Mouse (Mus musculus): ENCODE measurements around the gene Exo1. TPM values are rescaled to one million over a fixed set of nuclear protein-coding genes. Genes with fewer than 3 reads are reported as not detected.

Gene Exo1
- polyA plus RNA-seq, 1 experiment from 2014 or later, result 60.3 TPM

- Histone ChIP-seq H3K36me3 (ENCODE audit: control insufficient read depth, insufficient read depth, low read length) (peaks cover 6% of the 10 kb centered on the region), H3K9ac (ENCODE audit: low read depth, low read length) (no peak overlapping the region), H3K27ac (ENCODE audit: low read depth, low read length) (no peak overlapping the region), H3K4me2 (no peak overlapping the region), H3K4me3 (ENCODE audit: low read depth, low read length) (no peak overlapping the region), H3K27me3 (ENCODE audit: control insufficient read depth, insufficient read depth, low read length) (no peaks in the 10 kb centered on the region), H3K9me3 (replicated peaks; ENCODE audit: control insufficient read depth, low read length) (no peaks in the 10 kb centered on the region), H3K4me1 (ENCODE audit: control insufficient read depth, insufficient read depth, low read length) (no peaks in the 10 kb centered on the region)
- ATAC-seq (replicated peaks; ENCODE audit: insufficient number of reproducible peaks, low FRiP score, low TSS enrichment), result no peak
- 93% methylated on average over 12 of the region's 12 CpGs for WGBS (ENCODE audit: insufficient replicate concordance)
Measured at GRCm38 (mm10) chr1:175893726-175894125, 13.3 kb downstream of the Exo1 start.

GRCm38 (mm10) chr1:175911207-175911606, 30.8 kb downstream of the Exo1 start:
- no peak for ATAC-seq (replicated peaks; ENCODE audit: insufficient number of reproducible peaks, low FRiP score, low TSS enrichment)
- Histone ChIP-seq H3K27me3 (ENCODE audit: control insufficient read depth, insufficient read depth, low read length) (no peaks in the 10 kb centered on the region), H3K9me3 (replicated peaks; ENCODE audit: control insufficient read depth, low read length) (no peaks in the 10 kb centered on the region), H3K36me3 (ENCODE audit: control insufficient read depth, insufficient read depth, low read length) (peaks cover 16% of the 10 kb centered on the region), H3K4me3 (ENCODE audit: low read depth, low read length) (no peak overlapping the region), H3K9ac (ENCODE audit: low read depth, low read length) (no peak overlapping the region), H3K27ac (ENCODE audit: low read depth, low read length) (no peak overlapping the region), H3K4me1 (ENCODE audit: control insufficient read depth, insufficient read depth, low read length) (no peaks in the 10 kb centered on the region), H3K4me2 (no peak overlapping the region)
- WGBS (ENCODE audit: insufficient replicate concordance), result 85% methylated on average over 2 of the region's 2 CpGs

- no peak for ATAC-seq (replicated peaks; ENCODE audit: insufficient number of reproducible peaks, low FRiP score, low TSS enrichment)
- H3K4me2 ChIP-seq, result no peak overlapping the region
- no peaks in the 10 kb centered on the region for H3K9me3 ChIP-seq (replicated peaks; ENCODE audit: control insufficient read depth, low read length)
- no peak overlapping the region for H3K27ac ChIP-seq (ENCODE audit: low read depth, low read length)
- H3K4me1 ChIP-seq (ENCODE audit: control insufficient read depth, insufficient read depth, low read length), result no peaks in the 10 kb centered on the region
- no peak overlapping the region for H3K9ac ChIP-seq (ENCODE audit: low read depth, low read length)
- 88% methylated on average over 3 of the region's 3 CpGs for WGBS (ENCODE audit: insufficient replicate concordance)
- no peaks in the 10 kb centered on the region for H3K27me3 ChIP-seq (ENCODE audit: control insufficient read depth, insufficient read depth, low read length)
- peaks cover 13% of the 10 kb centered on the region for H3K36me3 ChIP-seq (ENCODE audit: control insufficient read depth, insufficient read depth, low read length)
- no peak overlapping the region for H3K4me3 ChIP-seq (ENCODE audit: low read depth, low read length)
Measured at GRCm38 (mm10) chr1:175912038-175912437, 31.7 kb downstream of the Exo1 start.

DNA sequence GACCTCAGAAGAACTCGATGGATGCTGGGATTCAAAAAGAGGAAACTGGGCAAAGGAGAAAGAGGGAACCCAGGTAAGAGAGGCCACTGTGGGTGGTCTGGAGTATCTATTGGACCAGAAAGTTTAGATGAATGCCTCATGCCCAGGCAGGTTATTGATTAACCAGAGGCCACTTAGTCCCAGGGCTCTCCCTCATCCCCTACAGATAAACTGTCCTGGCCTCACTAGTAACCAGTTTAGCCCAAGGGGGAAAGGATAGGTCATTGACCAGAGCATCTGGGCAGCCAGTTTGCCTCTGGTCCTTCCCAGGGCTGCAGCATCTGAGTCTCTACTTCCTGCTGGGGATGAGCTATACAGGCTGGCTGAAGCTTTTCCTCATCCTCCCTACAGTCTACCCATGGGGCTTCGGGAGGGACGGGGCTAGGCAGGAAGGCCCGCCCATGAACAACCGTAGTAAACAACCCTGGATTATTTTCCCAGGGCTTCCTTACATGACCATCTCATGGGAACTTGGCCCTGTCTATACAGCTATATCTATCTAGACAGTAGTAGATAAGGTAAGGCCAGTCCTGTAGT, 33.4 kb downstream of the Exo1 start:
- Histone ChIP-seq H3K27ac (ENCODE audit: low read depth, low read length) (no peak overlapping the region), H3K27me3 (ENCODE audit: control insufficient read depth, insufficient read depth, low read length) (no peaks in the 10 kb centered on the region), H3K9ac (ENCODE audit: low read depth, low read length) (no peak overlapping the region), H3K4me2 (no peak overlapping the region), H3K4me1 (ENCODE audit: control insufficient read depth, insufficient read depth, low read length) (no peaks in the 10 kb centered on the region), H3K36me3 (ENCODE audit: control insufficient read depth, insufficient read depth, low read length) (0 out of 2 replicates have a peak, but pooled peaks cover 3% of the 10 kb centered on the region), H3K9me3 (replicated peaks; ENCODE audit: control insufficient read depth, low read length) (no peaks in the 10 kb centered on the region), H3K4me3 (ENCODE audit: low read depth, low read length) (no peak overlapping the region)
- 66% methylated on average over 5 of the region's 5 CpGs for WGBS (ENCODE audit: insufficient replicate concordance)
- ATAC-seq (replicated peaks; ENCODE audit: insufficient number of reproducible peaks, low FRiP score, low TSS enrichment), result no peak

DNA sequence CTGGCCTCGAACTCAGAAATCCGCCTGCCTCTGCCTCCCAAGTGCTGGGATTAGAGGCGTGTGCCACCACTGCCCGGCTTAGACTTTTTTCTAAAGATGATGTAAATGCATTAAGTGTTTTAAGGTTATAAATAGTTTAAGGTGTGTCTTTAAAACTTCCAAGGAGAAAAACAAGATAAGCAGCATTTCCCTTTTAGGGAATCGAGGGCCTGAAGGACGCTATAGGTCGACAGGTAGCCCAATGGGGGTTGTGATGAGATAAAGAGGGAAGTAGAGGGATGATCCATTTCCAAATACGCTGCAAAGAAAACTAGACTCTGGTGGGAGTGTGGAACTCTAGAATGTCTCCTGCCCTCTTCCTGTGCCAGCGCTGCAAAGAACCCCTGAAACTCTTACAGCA, 39.6 kb downstream of the Exo1 start, which contains the start of gene Gm38100:
Gene Gm38100, plus strand, starts transcription at position 301 of the 400 bp plus-strand sequence.
- no peaks in the 10 kb centered on the region for H3K4me1 ChIP-seq (ENCODE audit: control insufficient read depth, insufficient read depth, low read length)
- no peak for ATAC-seq (replicated peaks; ENCODE audit: insufficient number of reproducible peaks, low FRiP score, low TSS enrichment)
- no peak within 1 kb of the TSS for H3K4me2 ChIP-seq
- H3K4me3 ChIP-seq (ENCODE audit: low read depth, low read length), result no peak within 1 kb of the TSS
- H3K27me3 ChIP-seq (ENCODE audit: control insufficient read depth, insufficient read depth, low read length), result no peaks in the 10 kb centered on the region
- no peaks in the 10 kb centered on the region for H3K36me3 ChIP-seq (ENCODE audit: control insufficient read depth, insufficient read depth, low read length)
- H3K9me3 ChIP-seq (replicated peaks; ENCODE audit: control insufficient read depth, low read length), result no peaks in the 10 kb centered on the region
- WGBS (ENCODE audit: insufficient replicate concordance), result 83% methylated on average over 9 of the region's 9 CpGs
- no peak within 1 kb of the TSS for H3K27ac ChIP-seq (ENCODE audit: low read depth, low read length)
- no peak within 1 kb of the TSS for H3K9ac ChIP-seq (ENCODE audit: low read depth, low read length)

GRCm38 (mm10) chr1:175921091-175921490, 40.7 kb downstream of the Exo1 start:
- H3K9me3 ChIP-seq (replicated peaks; ENCODE audit: control insufficient read depth, low read length), result no peaks in the 10 kb centered on the region
- no peaks in the 10 kb centered on the region for H3K4me1 ChIP-seq (ENCODE audit: control insufficient read depth, insufficient read depth, low read length)
- no peak overlapping the region for H3K4me3 ChIP-seq (ENCODE audit: low read depth, low read length)
- H3K27ac ChIP-seq (ENCODE audit: low read depth, low read length), result no peak overlapping the region
- no peak overlapping the region for H3K9ac ChIP-seq (ENCODE audit: low read depth, low read length)
- H3K36me3 ChIP-seq (ENCODE audit: control insufficient read depth, insufficient read depth, low read length), result no peaks in the 10 kb centered on the region
- no peaks in the 10 kb centered on the region for H3K27me3 ChIP-seq (ENCODE audit: control insufficient read depth, insufficient read depth, low read length)
- WGBS (ENCODE audit: insufficient replicate concordance), result 77% methylated on average over 8 of the region's 8 CpGs
- no peak overlapping the region for H3K4me2 ChIP-seq
- ATAC-seq (replicated peaks; ENCODE audit: insufficient number of reproducible peaks, low FRiP score, low TSS enrichment), result no peak

DNA sequence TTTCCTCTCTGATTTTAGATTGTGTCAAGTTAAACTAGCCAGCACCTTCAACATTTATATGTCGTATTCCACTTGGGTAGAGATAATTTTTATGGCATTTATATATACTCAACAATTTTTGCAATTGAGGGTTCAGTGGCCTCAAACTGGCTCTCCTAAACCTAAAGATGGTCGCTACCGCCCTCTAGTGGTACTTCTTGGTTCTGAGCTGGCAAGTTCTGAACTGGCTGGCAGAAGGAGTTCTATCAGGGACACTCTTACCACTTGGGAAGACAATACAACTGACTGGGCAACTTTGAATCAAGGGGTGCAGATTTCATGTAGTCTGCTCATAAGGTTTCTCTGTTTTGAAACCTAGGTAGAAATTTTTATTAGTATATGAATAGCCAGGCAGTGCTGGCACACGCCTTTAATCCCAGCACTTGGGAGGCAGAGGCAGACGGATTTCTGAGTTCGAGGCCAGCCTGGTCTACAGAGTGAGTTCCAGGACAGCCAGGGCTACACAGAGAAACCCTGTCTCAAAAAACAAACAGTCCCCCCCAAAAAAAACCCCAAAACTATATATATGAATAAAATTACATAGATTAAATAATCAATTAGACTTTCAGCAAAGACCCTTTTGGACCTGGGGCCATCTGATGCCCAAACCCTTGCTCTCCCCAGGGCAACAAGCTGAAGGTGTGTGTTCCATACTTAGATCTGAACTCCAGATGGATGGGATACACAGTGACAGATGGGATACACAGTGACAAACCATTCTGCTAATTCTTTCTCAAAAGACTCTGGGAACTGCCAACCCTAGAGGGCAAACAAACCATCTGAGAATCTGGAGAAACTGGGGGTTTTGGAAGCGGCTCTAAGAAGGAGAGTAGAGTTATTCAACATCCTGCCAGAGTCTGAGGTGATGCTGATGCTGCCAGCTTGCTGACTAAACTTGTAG, 43.7 kb downstream of the Exo1 start:
- 50% methylated on average over 7 of the region's 7 CpGs for WGBS (ENCODE audit: insufficient replicate concordance)

GRCm38 (mm10) chr1:175931391-175931790, 51.0 kb downstream of the Exo1 start:
- Histone ChIP-seq H3K27me3 (ENCODE audit: control insufficient read depth, insufficient read depth, low read length) (no peaks in the 10 kb centered on the region), H3K4me2 (no peak overlapping the region), H3K27ac (ENCODE audit: low read depth, low read length) (no peak overlapping the region), H3K4me3 (ENCODE audit: low read depth, low read length) (no peak overlapping the region), H3K9me3 (replicated peaks; ENCODE audit: control insufficient read depth, low read length) (no peaks in the 10 kb centered on the region), H3K9ac (ENCODE audit: low read depth, low read length) (no peak overlapping the region), H3K36me3 (ENCODE audit: control insufficient read depth, insufficient read depth, low read length) (no peaks in the 10 kb centered on the region), H3K4me1 (ENCODE audit: control insufficient read depth, insufficient read depth, low read length) (no peaks in the 10 kb centered on the region)
- 92% methylated on average over 5 of the region's 5 CpGs for WGBS (ENCODE audit: insufficient replicate concordance)
- ATAC-seq (replicated peaks; ENCODE audit: insufficient number of reproducible peaks, low FRiP score, low TSS enrichment), result no peak

More for the DNA sequence above, 43.7 kb downstream of the Exo1 start:
- Histone ChIP-seq H3K9ac (ENCODE audit: low read depth, low read length) (no peak overlapping the region), H3K36me3 (ENCODE audit: control insufficient read depth, insufficient read depth, low read length) (no peaks in the 10 kb centered on the region), H3K4me1 (ENCODE audit: control insufficient read depth, insufficient read depth, low read length) (no peaks in the 10 kb centered on the region), H3K27me3 (ENCODE audit: control insufficient read depth, insufficient read depth, low read length) (no peaks in the 10 kb centered on the region), H3K4me3 (ENCODE audit: low read depth, low read length) (no peak overlapping the region), H3K27ac (ENCODE audit: low read depth, low read length) (no peak overlapping the region), H3K4me2 (no peak overlapping the region), H3K9me3 (replicated peaks; ENCODE audit: control insufficient read depth, low read length) (no peaks in the 10 kb centered on the region)
- ATAC-seq (replicated peaks; ENCODE audit: insufficient number of reproducible peaks, low FRiP score, low TSS enrichment), result no peak
